Mouse (Mus musculus) small intestine, adult 2 months (tissue): ENCODE measurements at regions not wholly inside any gene's neighbourhood (a gene's known extent, or its start where the extent isn't known, plus 50 kb on each side); places are given as distances from the start of the nearest gene placed in this dataset.

Experiments used
- CTCF ChIP-seq: fragments of 200-500 bp; IDR thresholded peaks from 2 replicates; pipeline ENCODE4 v1.5.1; 2012; ENCODE audit warnings: low read depth, mild to moderate bottlenecking, control low read depth, inconsistent platforms, low read length, moderate library complexity, mixed read lengths; ENCODE audit not compliant: insufficient replicate concordance, insufficient read length; ENCODE audit errors: extremely low read depth
- POLR2A ChIP-seq: fragments of 200-500 bp; IDR thresholded peaks from 2 replicates; pipeline ENCODE4 v1.6.1; 2012; ENCODE audit warnings: low read depth, mild to moderate bottlenecking, control low read depth, inconsistent platforms, low read length, moderate library complexity

GRCm38 (mm10) chr1:89400734-89401202 lies 53.8 kb upstream of the Agap1 start:
- TF ChIP-seq CTCF (no peak), POLR2A (no peak)
